Mouse (Mus musculus) CD4-positive helper T cell, adult 2 months (primary cell): ENCODE data around the gene Dimt1.
"Not testable (repeated sequence)": the region's sequence is repeated elsewhere in the genome, so short reads cannot be mapped to it uniquely, and the experiment has no call there.

Source experiments
- DNase-seq: peaks from one replicate; pipeline ENCODE4 v3.0.0-alpha.2; 2012; ENCODE audit warnings: low read depth, missing footprints, low spot score

The Dimt1 gene

GRCm38 (mm10) chr13:106946594-106947540, at the start of gene Dimt1:
TSS of gene Dimt1 (plus strand) at chr13:106947127.
- peak; percentile 95 for DNase-seq

GRCm38 (mm10) chr13:106904637-106905036, 42.3 kb upstream of the Dimt1 start:
- DNase-seq = no peak

- not testable (repeated sequence) for DNase-seq
Measured at GRCm38 (mm10) chr13:106905154-106905553, 41.8 kb upstream of the Dimt1 start.

GRCm38 (mm10) chr13:106907273-106907672, 39.7 kb upstream of the Dimt1 start:
- DNase-seq = no peak

GRCm38 (mm10) chr13:106910096-106910495, 36.8 kb upstream of the Dimt1 start:
- no peak for DNase-seq

- no peak for DNase-seq
Measured at GRCm38 (mm10) chr13:106913125-106913736, 33.7 kb upstream of the Dimt1 start.

- DNase-seq = peak; percentile 41
Measured at GRCm38 (mm10) chr13:106918322-106919050, 28.4 kb upstream of the Dimt1 start.

- not testable (repeated sequence) for DNase-seq
Measured at GRCm38 (mm10) chr13:106925921-106926320, 21.0 kb upstream of the Dimt1 start.

GRCm38 (mm10) chr13:106928296-106928695, 18.6 kb upstream of the Dimt1 start:
- no peak for DNase-seq

- no peak for DNase-seq
Measured at GRCm38 (mm10) chr13:106929201-106929600, 17.7 kb upstream of the Dimt1 start.

GRCm38 (mm10) chr13:106935871-106936255, 11.1 kb upstream of the Dimt1 start:
- DNase-seq = no peak

- peak; percentile 95 for DNase-seq
Measured at GRCm38 (mm10) chr13:106936256-106937137, 10.4 kb upstream of the Dimt1 start, which contains the start of gene Ipo11. TSS of gene Ipo11 (minus strand) at chr13:106936958.

GRCm38 (mm10) chr13:106937138-106937472, 9.8 kb upstream of the Dimt1 start:
- DNase-seq = no peak

GRCm38 (mm10) chr13:106941211-106941976, 5.5 kb upstream of the Dimt1 start:
- peak; percentile 17 for DNase-seq

GRCm38 (mm10) chr13:106942721-106943120, 4.2 kb upstream of the Dimt1 start:
- DNase-seq = no peak

GRCm38 (mm10) chr13:106945518-106945917, 1.4 kb upstream of the Dimt1 start:
- no peak for DNase-seq

GRCm38 (mm10) chr13:106947583-106947982, 656 bp downstream of the Dimt1 start:
- DNase-seq = peak; percentile 8

- DNase-seq = no peak
Measured at GRCm38 (mm10) chr13:106954880-106955279, 8.0 kb downstream of the Dimt1 start.

- no peak for DNase-seq
Measured at GRCm38 (mm10) chr13:106957554-106957953, 10.6 kb downstream of the Dimt1 start.

- DNase-seq = no peak
Measured at GRCm38 (mm10) chr13:106958286-106958685, 11.4 kb downstream of the Dimt1 start.
